Mouse (Mus musculus) lung, embryonic 16.5 days (tissue): ENCODE measurements at regions not wholly inside any gene's neighbourhood (a gene's known extent, or its start where the extent isn't known, plus 50 kb on each side); places are given as distances from the start of the nearest gene placed in this dataset.

Experiments used
- ATAC-seq: fragments of 200-750 bp; cut with Nextera tagmentation; 2 replicates; pipeline ENCODE4 v1.8.0; 2017; ENCODE audit warnings: low read depth, mild to moderate bottlenecking, moderate library complexity
- H3K27ac ChIP-seq: fragments of 300-500 bp; sonication (generic); 2 replicates; pipeline ENCODE4 v1.5.1; 2014; ENCODE audit warnings: mild to moderate bottlenecking, control low read depth, low read length
- H3K27me3 ChIP-seq: fragments of 300-500 bp; sonication (generic); 2 replicates; pipeline ENCODE4 v1.6.1; 2014; ENCODE audit warnings: low read depth, low read length, mixed read lengths; ENCODE audit not compliant: control insufficient read depth, insufficient read depth
- H3K36me3 ChIP-seq: fragments of 300-500 bp; sonication (generic); 2 replicates; pipeline ENCODE4 v1.6.1; 2014; ENCODE audit warnings: low read length; ENCODE audit not compliant: control insufficient read depth, insufficient read depth
- H3K4me1 ChIP-seq: fragments of 300-500 bp; sonication (generic); replicated peaks from 2 replicates; pipeline ENCODE4 v1.6.1; 2014; ENCODE audit warnings: low read length, mixed read lengths; ENCODE audit not compliant: control insufficient read depth, insufficient read depth
- H3K4me2 ChIP-seq: fragments of 300-500 bp; sonication (generic); 2 replicates; pipeline ENCODE4 v1.6.1; 2014; ENCODE audit warnings: low read depth, low read length, control low read depth
- H3K4me3 ChIP-seq: fragments of 300-500 bp; sonication (generic); 2 replicates; pipeline ENCODE4 v1.5.1; 2014; ENCODE audit warnings: mild to moderate bottlenecking, low read length, control low read depth
- H3K9ac ChIP-seq: fragments of 300-500 bp; sonication (generic); 2 replicates; pipeline ENCODE4 v1.6.1; 2014; ENCODE audit warnings: low read length, control low read depth
- H3K9me3 ChIP-seq: fragments of 300-500 bp; sonication (generic); 2 replicates; pipeline ENCODE4 v1.6.1; 2016; ENCODE audit warnings: low read length; ENCODE audit not compliant: control insufficient read depth
- WGBS: fragments of 180-500 bp; shearing (Covaris S2); extraction: QIAGEN DNeasy Blood & Tissue Kit; methylation state at CpG from one replicate; pipeline ENCODE4 v1.1.7; 2014; 5-methylcytosine and 5-hydroxymethylcytosine counted together

DNA sequence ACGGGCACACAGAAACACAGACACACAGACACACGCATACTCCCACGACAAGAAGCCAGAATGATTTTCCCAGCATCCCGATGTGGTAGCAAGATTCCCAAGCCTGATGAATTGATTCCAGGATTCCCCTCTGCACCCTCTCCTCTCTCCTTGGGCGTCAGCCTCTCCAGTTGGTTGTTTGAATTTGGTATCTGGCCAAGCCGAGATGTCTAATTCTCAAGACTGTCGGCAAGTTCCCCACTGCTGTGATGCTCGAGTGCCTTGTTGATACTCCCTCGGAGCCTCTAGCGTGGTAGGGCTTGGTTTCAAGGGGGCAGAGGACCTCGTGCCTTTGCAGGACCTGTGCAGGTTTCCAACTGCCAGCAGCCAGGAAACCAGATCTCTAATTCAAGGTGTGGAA lies 397.9 kb downstream of the Tshz3 start:
- no peak overlapping the region for H3K4me2 ChIP-seq

DNA sequence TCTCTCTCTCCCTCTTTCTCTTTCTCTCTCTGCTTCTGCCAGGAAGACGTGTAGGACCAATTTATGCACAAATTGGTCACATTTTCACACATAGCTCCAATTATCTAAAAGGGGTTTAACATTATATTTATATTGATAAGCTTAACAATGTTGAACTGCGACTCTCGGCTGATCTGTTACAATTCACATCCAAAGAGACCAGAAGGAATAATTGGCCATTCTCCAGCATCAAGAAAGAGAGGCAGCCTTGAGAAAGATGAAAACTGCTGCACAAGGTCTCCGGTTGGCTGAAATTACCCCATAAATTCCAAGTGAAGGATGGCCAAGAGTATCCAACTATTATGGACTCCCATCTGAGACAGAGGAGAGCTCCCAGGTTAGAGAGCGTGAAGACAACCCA lies 398.4 kb downstream of the Tshz3 start:
- no peak for ATAC-seq
- Histone ChIP-seq H3K4me2 (no peak overlapping the region), H3K4me1 (no peaks in the 10 kb centered on the region), H3K9ac (no peak overlapping the region), H3K27me3 (no peaks in the 10 kb centered on the region), H3K36me3 (no peaks in the 10 kb centered on the region), H3K27ac (no peak overlapping the region), H3K9me3 (no peaks in the 10 kb centered on the region), H3K4me3 (no peak overlapping the region)
- 70% methylated on average over 5 of the region's 5 CpGs for WGBS

More for the DNA sequence above, 397.9 kb downstream of the Tshz3 start:
- H3K9ac ChIP-seq: no peak overlapping the region
- no peaks in the 10 kb centered on the region for H3K4me1 ChIP-seq
- WGBS: 54% methylated on average over 11 of the region's 11 CpGs
- no peaks in the 10 kb centered on the region for H3K36me3 ChIP-seq
- no peak overlapping the region for H3K4me3 ChIP-seq
- ATAC-seq: no peak
- no peaks in the 10 kb centered on the region for H3K9me3 ChIP-seq
- H3K27me3 ChIP-seq: no peaks in the 10 kb centered on the region
- no peak overlapping the region for H3K27ac ChIP-seq

DNA sequence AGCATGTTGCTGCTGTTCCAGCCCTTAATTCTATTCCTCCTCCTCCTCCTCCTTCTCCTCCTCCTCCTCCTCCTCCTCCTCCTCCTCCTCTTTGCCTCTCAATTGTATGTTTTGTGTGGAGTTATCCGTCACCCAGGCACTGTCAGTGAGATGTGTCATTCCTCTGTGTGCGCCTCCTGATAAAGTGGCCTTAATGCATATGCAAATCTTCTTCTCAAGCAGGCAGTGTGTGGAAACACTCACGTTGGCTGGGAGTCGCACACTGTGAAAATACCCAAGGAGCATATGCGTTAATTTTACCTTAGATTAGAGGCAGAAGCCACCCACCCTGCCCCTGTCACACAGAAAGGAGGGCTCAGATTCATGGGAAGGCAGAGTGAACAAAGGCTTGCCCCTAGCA lies 401.0 kb downstream of the Tshz3 start:
- H3K4me2 ChIP-seq: no peak overlapping the region
- no peak overlapping the region for H3K4me3 ChIP-seq
- H3K27me3 ChIP-seq: no peaks in the 10 kb centered on the region
- no peaks in the 10 kb centered on the region for H3K9me3 ChIP-seq
- H3K4me1 ChIP-seq: no peaks in the 10 kb centered on the region
- no peak overlapping the region for H3K27ac ChIP-seq
- H3K36me3 ChIP-seq: no peaks in the 10 kb centered on the region
- ATAC-seq: no peak
- WGBS: 14% methylated on average over 4 of the region's 5 CpGs
- no peak overlapping the region for H3K9ac ChIP-seq

DNA sequence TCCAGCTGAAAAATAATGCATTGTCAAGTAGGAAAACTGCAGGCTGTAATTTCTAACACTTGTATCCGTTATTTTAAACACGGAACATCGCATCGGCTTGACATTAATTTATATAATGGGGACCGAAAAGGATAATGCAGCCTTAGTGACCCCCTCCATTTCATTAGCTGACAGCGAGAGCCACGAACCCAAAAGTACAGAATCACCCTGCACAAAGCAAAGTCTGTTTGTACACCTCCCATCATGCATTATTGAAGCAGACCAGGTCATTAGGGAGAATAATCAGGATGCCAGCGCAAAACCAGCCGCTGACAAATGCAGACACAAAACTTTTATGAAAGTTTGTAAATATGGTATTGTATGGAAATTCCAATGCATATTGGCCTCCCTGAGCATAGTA lies 406.8 kb downstream of the Tshz3 start:
- ATAC-seq: no peak
- H3K9me3 ChIP-seq: no peaks in the 10 kb centered on the region
- no peak overlapping the region for H3K27ac ChIP-seq
- H3K4me1 ChIP-seq: no peaks in the 10 kb centered on the region
- no peak overlapping the region for H3K4me3 ChIP-seq
- no peak overlapping the region for H3K9ac ChIP-seq
- WGBS: 73% methylated on average over 9 of the region's 9 CpGs
- H3K27me3 ChIP-seq: no peaks in the 10 kb centered on the region
- H3K4me2 ChIP-seq: no peak overlapping the region
- H3K36me3 ChIP-seq: no peaks in the 10 kb centered on the region

DNA sequence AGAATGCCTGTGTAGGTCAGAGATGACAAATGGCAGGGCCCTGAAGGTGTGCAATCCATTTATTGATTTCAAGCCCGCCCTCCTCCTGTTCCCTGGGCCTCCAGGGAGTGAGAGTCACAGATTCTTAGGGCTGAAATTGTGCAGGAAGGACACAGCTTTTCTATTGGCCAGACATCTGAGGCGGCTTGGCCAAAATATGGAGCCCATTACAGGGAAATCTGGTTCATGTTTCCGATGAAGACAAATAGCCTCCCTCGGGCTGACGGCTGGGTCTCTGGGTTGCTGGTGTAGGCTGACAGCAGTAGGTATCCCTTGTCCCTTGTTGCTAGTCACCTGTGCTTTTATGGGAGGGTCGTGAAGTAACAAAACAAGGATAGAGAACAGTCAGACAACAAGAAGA lies 413.2 kb downstream of the Tshz3 start:
- no peak for ATAC-seq
- H3K36me3 ChIP-seq: no peaks in the 10 kb centered on the region
- no peak overlapping the region for H3K27ac ChIP-seq
- H3K4me2 ChIP-seq: no peak overlapping the region
- no peaks in the 10 kb centered on the region for H3K27me3 ChIP-seq
- H3K9me3 ChIP-seq: no peaks in the 10 kb centered on the region
- no peak overlapping the region for H3K4me3 ChIP-seq
- H3K9ac ChIP-seq: no peak overlapping the region
- H3K4me1 ChIP-seq: no peaks in the 10 kb centered on the region
- 69% methylated on average over 6 of the region's 6 CpGs for WGBS

DNA sequence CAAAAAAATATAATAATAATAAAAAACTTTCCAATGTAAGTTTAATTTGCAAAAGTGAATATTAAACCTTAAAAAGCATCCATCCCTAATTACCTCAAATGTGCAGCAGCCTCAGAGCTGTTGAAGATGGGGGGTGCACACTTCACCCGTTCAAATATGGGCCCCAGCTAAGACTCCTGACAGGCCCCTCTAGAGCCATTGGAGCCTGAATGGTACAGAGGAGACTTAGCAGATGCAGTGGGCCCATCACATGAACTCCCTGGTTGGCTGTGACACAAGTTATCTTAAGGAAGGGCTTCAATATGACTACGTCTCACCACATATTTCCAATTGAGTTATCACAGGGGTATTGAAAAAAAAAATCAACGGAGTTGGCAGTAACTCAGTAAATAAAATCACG lies 422.9 kb downstream of the Tshz3 start:
- Histone ChIP-seq H3K9ac (no peak overlapping the region), H3K27me3 (no peaks in the 10 kb centered on the region), H3K36me3 (no peaks in the 10 kb centered on the region), H3K4me3 (no peak overlapping the region), H3K4me1 (no peaks in the 10 kb centered on the region), H3K4me2 (no peak overlapping the region), H3K9me3 (no peaks in the 10 kb centered on the region), H3K27ac (no peak overlapping the region)
- ATAC-seq: no peak
- 79% methylated on average over 4 of the region's 4 CpGs for WGBS

DNA sequence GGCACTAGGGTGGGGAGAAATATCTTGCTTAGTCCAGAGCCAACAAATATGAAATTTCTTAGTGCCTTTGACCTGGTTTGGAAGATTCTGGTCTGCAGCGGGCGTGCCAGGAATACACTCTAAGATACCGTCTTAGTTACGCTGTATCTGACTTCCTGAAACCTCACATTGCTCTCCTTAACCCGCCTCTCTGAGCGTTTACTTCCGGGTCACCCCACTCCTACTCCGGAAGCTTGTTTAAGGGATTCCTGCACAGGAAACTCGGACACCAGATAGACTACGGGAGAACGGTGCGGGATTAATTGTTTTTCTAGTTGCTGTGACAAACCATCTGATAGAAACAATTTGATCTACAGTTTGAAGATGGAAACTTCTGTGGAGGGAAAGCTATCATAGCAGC lies 442.3 kb downstream of the Tshz3 start:
- H3K4me2 ChIP-seq: no peak overlapping the region
- H3K27ac ChIP-seq: no peak overlapping the region
- no peaks in the 10 kb centered on the region for H3K27me3 ChIP-seq
- H3K4me1 ChIP-seq: no peaks in the 10 kb centered on the region
- no peaks in the 10 kb centered on the region for H3K36me3 ChIP-seq
- ATAC-seq: no peak
- no peaks in the 10 kb centered on the region for H3K9me3 ChIP-seq
- 69% methylated on average over 12 of the region's 12 CpGs for WGBS
- H3K9ac ChIP-seq: no peak overlapping the region
- no peak overlapping the region for H3K4me3 ChIP-seq

DNA sequence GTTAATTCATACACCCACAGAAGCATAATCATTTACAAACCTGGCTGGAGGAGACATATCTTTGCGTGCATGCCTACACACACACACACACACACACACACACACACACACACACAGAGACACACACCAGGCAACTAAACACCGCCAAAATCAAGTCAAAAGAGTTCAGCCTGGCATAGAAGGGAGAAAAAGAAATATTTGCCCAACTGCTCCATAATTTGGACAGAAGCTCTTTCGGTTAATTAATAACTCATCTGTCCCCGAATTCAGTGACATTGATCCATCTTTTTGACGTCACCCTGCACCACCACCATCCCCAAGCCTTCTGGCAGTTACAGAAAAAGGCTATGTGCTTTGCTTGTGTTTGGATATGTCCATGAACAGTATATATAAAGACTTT lies 444.9 kb downstream of the Tshz3 start:
- 59% methylated on average over 5 of the region's 5 CpGs for WGBS

DNA sequence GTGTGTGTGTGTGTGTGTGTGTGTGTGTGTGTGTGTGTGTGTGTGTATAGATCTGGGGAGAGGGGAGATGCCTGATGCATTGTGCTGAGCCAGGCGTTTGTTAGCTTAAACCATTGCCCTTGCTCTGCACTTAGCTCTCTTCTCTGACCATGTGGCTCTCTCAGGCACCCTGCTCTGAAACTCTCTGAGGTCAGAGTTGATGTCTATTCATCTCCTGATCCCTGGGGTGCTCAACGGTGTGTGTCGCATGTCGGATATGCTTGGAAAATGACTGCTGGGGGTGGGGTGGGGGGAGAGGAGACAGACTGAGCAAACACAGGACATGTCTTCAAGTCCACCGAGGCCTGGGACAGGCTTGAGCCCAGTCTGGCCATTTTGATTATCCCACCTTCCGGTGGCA lies 446.4 kb downstream of the Tshz3 start:
- WGBS: 33% methylated on average over 6 of the region's 6 CpGs
- no peaks in the 10 kb centered on the region for H3K9me3 ChIP-seq
- no peak overlapping the region for H3K4me2 ChIP-seq
- H3K36me3 ChIP-seq: no peaks in the 10 kb centered on the region
- H3K4me1 ChIP-seq: no peaks in the 10 kb centered on the region
- no peak overlapping the region for H3K9ac ChIP-seq
- H3K27me3 ChIP-seq: no peaks in the 10 kb centered on the region
- ATAC-seq: no peak
- H3K27ac ChIP-seq: no peak overlapping the region
- H3K4me3 ChIP-seq: no peak overlapping the region

More for the DNA sequence above, 444.9 kb downstream of the Tshz3 start:
- Histone ChIP-seq H3K4me2 (no peak overlapping the region), H3K9me3 (no peaks in the 10 kb centered on the region), H3K36me3 (no peaks in the 10 kb centered on the region), H3K4me3 (no peak overlapping the region), H3K27me3 (no peaks in the 10 kb centered on the region), H3K4me1 (no peaks in the 10 kb centered on the region), H3K9ac (no peak overlapping the region), H3K27ac (no peak overlapping the region)
- ATAC-seq: no peak

DNA sequence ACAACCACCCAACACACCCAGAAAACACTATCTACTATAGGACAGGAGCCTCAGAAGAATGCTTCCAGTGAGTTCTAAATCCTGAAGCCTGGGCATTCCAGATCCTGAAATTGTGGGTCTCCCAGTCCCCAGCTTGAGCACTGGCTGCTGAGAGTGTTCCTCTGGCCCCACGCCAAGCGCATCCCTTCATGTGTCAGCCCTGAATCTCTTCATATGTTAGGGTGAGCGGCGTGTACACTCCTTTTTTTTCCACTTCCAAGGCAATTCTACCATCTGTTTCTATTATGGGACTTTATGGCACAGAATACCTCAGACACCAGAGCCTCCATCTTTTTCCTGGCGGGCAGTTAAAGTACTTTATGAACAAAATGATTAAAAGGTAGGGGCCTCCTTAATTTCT lies 451.8 kb downstream of the Tshz3 start:
- ATAC-seq: no peak
- H3K9me3 ChIP-seq: no peaks in the 10 kb centered on the region
- no peaks in the 10 kb centered on the region for H3K27me3 ChIP-seq
- H3K36me3 ChIP-seq: no peaks in the 10 kb centered on the region
- no peak overlapping the region for H3K4me2 ChIP-seq
- no peaks in the 10 kb centered on the region for H3K4me1 ChIP-seq
- H3K4me3 ChIP-seq: no peak overlapping the region
- WGBS: 65% methylated on average over 5 of the region's 5 CpGs
- no peak overlapping the region for H3K9ac ChIP-seq
- no peak overlapping the region for H3K27ac ChIP-seq
